Comparison of ENCODE assay signal across 9 mouse cellular contexts in the genomic region with DNA sequence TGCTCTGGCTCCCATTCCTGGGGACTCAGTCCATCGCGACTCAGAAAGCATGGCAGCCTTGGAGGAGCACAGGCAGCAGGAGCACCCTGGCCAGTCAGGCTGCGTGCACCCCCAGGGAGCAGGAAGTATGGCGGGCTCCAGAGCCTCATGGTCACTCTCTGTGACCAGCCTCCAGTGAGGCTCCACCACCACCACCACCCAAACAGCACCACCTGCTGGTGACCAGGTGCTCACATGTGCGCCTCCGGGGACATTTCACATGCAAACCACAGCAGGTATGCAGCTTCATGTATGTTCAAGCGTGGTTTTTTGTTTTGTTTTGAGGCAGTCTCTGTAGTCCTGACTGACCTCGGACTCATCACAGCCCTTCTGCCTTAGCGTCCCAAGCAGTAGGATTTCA. TPM values are rescaled to one million over a fixed set of nuclear protein-coding genes. Genes with fewer than 3 reads are reported as not detected.
DNase-seq lines count a peak whose midpoint lies in the region; ATAC-seq and TF ChIP-seq lines count a peak whose summit lies in the region.
"Had no signal": no experiment of that assay in that cellular context is flagged by ENCODE, and none has a peak within 500 bp of the region (broad histone marks: within the 10 kb centered on the region; RNA-seq: fewer than 3 reads in every experiment).

No protein-coding gene starts in this region.

- H3K27me3 ChIP-seq in heart, adult 2 months (ENCODE audit: control insufficient read depth, insufficient read depth, low read length): no peaks in the 10 kb centered on the region
- no peaks in the 10 kb centered on the region for H3K27me3 ChIP-seq in heart, embryonic 10.5 days (ENCODE audit: insufficient read depth, poor library complexity, severe bottlenecking)
- no peaks in the 10 kb centered on the region for H3K27me3 ChIP-seq in C2C12 (ENCODE audit: control insufficient read depth, insufficient read depth, insufficient read length)
- H3K27me3 ChIP-seq: limb, embryonic 13.5 days had no signal

- no peak for TF ChIP-seq POLR2A in heart, adult 2 months (IDR thresholded peaks at IDR 0.05; ENCODE audit: insufficient read depth, low read depth, low read length)
- TF ChIP-seq POLR2A in bone marrow macrophage, adult 2 months (IDR thresholded peaks at IDR 0.05; ENCODE audit: borderline replicate concordance, low read depth, low read length): no peak

- H3K36me3 ChIP-seq in heart, adult 2 months (ENCODE audit: control insufficient read depth, insufficient read depth, low read length): no peaks in the 10 kb centered on the region
- peaks cover 72% of the 10 kb centered on the region for H3K36me3 ChIP-seq in heart, embryonic 10.5 days
- peaks cover 45% of the 10 kb centered on the region for H3K36me3 ChIP-seq in C2C12 (ENCODE audit: control insufficient read depth, insufficient read depth)

- no peaks in the 10 kb centered on the region for H3K79me3 ChIP-seq in C2C12 (ENCODE audit: low read depth)

- WGBS in heart, adult 2 months: 80% methylated on average over 9 of the region's 9 CpGs
- 85% methylated on average over 9 of the region's 9 CpGs for WGBS in heart, embryonic 10.5 days

- DNase-seq in heart, adult 2 months: peak in 1 of 2 experiments; percentile 46
- no peak for DNase-seq in heart, embryonic 10.5 days (ENCODE audit: low spot score)
- peak; percentile 60 for DNase-seq in liver
- DNase-seq in spleen, adult 12 weeks (ENCODE audit: low spot score): peak; percentile 28
- DNase-seq in layer of hippocampus, adult 9-10 months (ENCODE audit: low spot score): no peak

- no peaks in the 10 kb centered on the region for H3K79me2 ChIP-seq in heart, adult 2 months (replicated peaks; ENCODE audit: control insufficient read depth, insufficient read depth, low read length)
- peaks cover 3% of the 10 kb centered on the region for H3K79me2 ChIP-seq in C2C12 (ENCODE audit: control insufficient read depth, insufficient read depth)

- H3ac ChIP-seq in C2C12 (ENCODE audit: control insufficient read depth, insufficient read length, low read depth): no peak overlapping the region

- no peak overlapping the region for H3K9ac ChIP-seq in heart, adult 2 months (ENCODE audit: low read depth, low read length)
- H3K9ac ChIP-seq: limb, embryonic 13.5 days had no signal

- H3K4me1 ChIP-seq in heart, adult 2 months (ENCODE audit: control insufficient read depth, insufficient read depth, low read length): no peaks in the 10 kb centered on the region
- peaks cover 2% of the 10 kb centered on the region; the same call in 1 of the 2 replicates for H3K4me1 ChIP-seq in heart, embryonic 10.5 days
- peaks cover 8% of the 10 kb centered on the region for H3K4me1 ChIP-seq in bone marrow macrophage, adult 2 months (ENCODE audit: control insufficient read depth, insufficient read depth, low read length)
- H3K4me1 ChIP-seq: limb, embryonic 13.5 days had no signal

- no peaks in the 10 kb centered on the region for H3K9me3 ChIP-seq in heart, embryonic 10.5 days
- H3K9me3 ChIP-seq: limb, embryonic 13.5 days had no signal

- TF ChIP-seq EP300 in heart, adult 2 months (IDR thresholded peaks at IDR 0.05; ENCODE audit: insufficient read depth, low read depth, low read length): no peak

- intact Hi-C loops in heart, adult 2 months (cut with DNase I): loop anchor here (5.0 kb wide), 1 partner anchor 61 kb away; no protein-coding TSS in a partner anchor

- peak; percentile 66 for TF ChIP-seq CTCF in heart, adult 2 months (IDR thresholded peaks at IDR 0.05)
- peak; percentile 56 for TF ChIP-seq CTCF in C2C12 (IDR thresholded peaks at IDR 0.05; ENCODE audit: control insufficient read depth, insufficient read depth, insufficient read length)
- peak; percentile 36; the same call in 1 of the 2 replicates for TF ChIP-seq CTCF in bone marrow macrophage, adult 2 months (IDR thresholded peaks at IDR 0.05; ENCODE audit: low read depth, low read length)

- no peak overlapping the region for H3K4me3 ChIP-seq in heart, adult 2 months
- no peak overlapping the region for H3K4me3 ChIP-seq in heart, embryonic 10.5 days
- no peak overlapping the region for H3K4me3 ChIP-seq in C2C12 (ENCODE audit: insufficient read depth, poor library complexity, severe bottlenecking)
- no peak overlapping the region for H3K4me3 ChIP-seq in bone marrow macrophage, adult 2 months (ENCODE audit: insufficient read depth, low read length)
- H3K4me3 ChIP-seq: limb, embryonic 13.5 days had no signal

- no peak for ATAC-seq in frontal cortex, adult (ENCODE audit: low TSS enrichment)

- H3K27ac ChIP-seq in heart, adult 2 months: no peak overlapping the region
- no peak overlapping the region for H3K27ac ChIP-seq in heart, embryonic 10.5 days
- no peak overlapping the region for H3K27ac ChIP-seq in bone marrow macrophage, adult 2 months (ENCODE audit: insufficient read depth, low read depth, low read length)
- H3K27ac ChIP-seq: limb, embryonic 13.5 days had no signal

TF ChIP-seq in C2C12, 6 proteins besides CTCF, POLR2A, EP300 and RAD21:
- no peak for TF ChIP-seq MYOD1 (IDR thresholded peaks at IDR 0.05; ENCODE audit: control insufficient read depth, insufficient read length, low read depth)
- TF ChIP-seq MAX (IDR thresholded peaks at IDR 0.05): peak; percentile 22

RNA-seq across cellular contexts. Expression of gene Cenpn, which starts 6.3 kb away (rescaled TPM):
- total RNA-seq in heart, adult 2 months (2021): under 1 TPM; 0.37 to 0.89 TPM
- polyA plus RNA-seq in heart, adult 2 months (2012; rRNA removed): 0.74 and 1.3 TPM in 2 replicates
- polyA plus RNA-seq in heart, embryonic 10.5 days (2016; fragmentation: Nextera tagmentation; extraction: Ambion mirVana): 36.9 and 45.5 TPM in 2 replicates
- polyA plus RNA-seq in C2C12 (2012; fragmentation: generic; extraction: Trizol): 22.0 TPM
- 14.0 and 16.1 TPM in 2 replicates for polyA plus RNA-seq in bone marrow macrophage, adult 2 months (2012; ENCODE audit: insufficient read depth, insufficient read length, missing spikeins)

RNA-seq across cellular contexts. Expression of gene Cmc2, which starts 6.6 kb away (rescaled TPM):
- 10 to 100 TPM; 65.8 to 79.2 TPM for total RNA-seq in heart, adult 2 months (2021)
- 30.0 and 46.1 TPM in 2 replicates for polyA plus RNA-seq in heart, adult 2 months (2012; rRNA removed)
- 82.0 and 104 TPM in 2 replicates for polyA plus RNA-seq in heart, embryonic 10.5 days (2016; fragmentation: Nextera tagmentation; extraction: Ambion mirVana)
- 55.1 TPM for polyA plus RNA-seq in C2C12 (2012; fragmentation: generic; extraction: Trizol)
- 35.8 and 43.9 TPM in 2 replicates for polyA plus RNA-seq in bone marrow macrophage, adult 2 months (2012; ENCODE audit: insufficient read depth, insufficient read length, missing spikeins)

RNA-seq across cellular contexts. Expression of gene Atmin, which starts 15.3 kb away (rescaled TPM):
- 10 to 100 TPM; 14.4 to 16.5 TPM for total RNA-seq in heart, adult 2 months (2021)
- polyA plus RNA-seq in heart, adult 2 months (2012; rRNA removed): 9.3 and 14.5 TPM in 2 replicates
- 8.6 and 11.2 TPM in 2 replicates for polyA plus RNA-seq in heart, embryonic 10.5 days (2016; fragmentation: Nextera tagmentation; extraction: Ambion mirVana)
- polyA plus RNA-seq in C2C12 (2012; fragmentation: generic; extraction: Trizol): 5.8 TPM
- polyA plus RNA-seq in bone marrow macrophage, adult 2 months (2012; ENCODE audit: insufficient read depth, insufficient read length, missing spikeins): 15.9 and 18.9 TPM in 2 replicates

RNA-seq across cellular contexts. Expression of gene 1700030J22Rik, which starts 50.9 kb away (rescaled TPM):
- under 1 TPM; 0.44 to 0.68 TPM for total RNA-seq in heart, adult 2 months (2021)
- 0.35 and 0.41 TPM in 2 replicates for polyA plus RNA-seq in heart, adult 2 months (2012; rRNA removed)
- polyA plus RNA-seq in heart, embryonic 10.5 days (2016; fragmentation: Nextera tagmentation; extraction: Ambion mirVana): 0.74 and 1.3 TPM in 2 replicates
- 0.69 TPM for polyA plus RNA-seq in C2C12 (2012; fragmentation: generic; extraction: Trizol)
- 1.1 and 1.7 TPM in 2 replicates for polyA plus RNA-seq in bone marrow macrophage, adult 2 months (2012; ENCODE audit: insufficient read depth, insufficient read length, missing spikeins)

Comparison
In these comparisons a context has a peak if more than half of its experiments do, and no peak if none do; other contexts are left out.
1. DNase-seq: peak in liver (single experiment) and spleen, adult 12 weeks (single experiment); none in heart, embryonic 10.5 days (single experiment) and layer of hippocampus, adult 9-10 months (single experiment).
2. Peak in every context shown above with its lines, with median percentiles within 50 percentile points of each other: CTCF ChIP-seq.